Comparison of ENCODE assay signal across 23 mouse cellular contexts in the genomic region with DNA sequence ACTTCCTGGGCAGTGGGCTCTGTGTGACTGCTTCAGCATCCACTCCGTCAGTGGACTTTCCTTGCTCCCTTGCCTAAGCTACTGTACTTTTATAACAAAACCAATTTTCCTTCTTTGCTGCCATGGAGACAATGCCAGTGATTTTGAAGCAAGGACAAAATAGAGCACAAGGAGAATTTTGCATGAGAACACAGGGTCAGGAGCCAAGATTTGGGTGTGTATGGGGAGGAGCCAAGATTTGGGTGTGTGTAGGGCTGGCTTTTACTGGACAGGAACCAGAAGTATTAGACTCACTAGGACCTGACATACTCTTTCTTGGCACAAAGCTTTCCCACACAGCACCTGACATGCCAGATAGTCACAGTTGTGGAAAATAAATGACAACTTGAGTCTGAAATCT.
DNase-seq lines count a peak whose midpoint lies in the region; ATAC-seq and TF ChIP-seq lines count a peak whose summit lies in the region.
"Had no signal": no experiment of that assay in that cellular context is flagged by ENCODE, and none has a peak within 500 bp of the region (broad histone marks: within the 10 kb centered on the region; RNA-seq: fewer than 3 reads in every experiment).

No protein-coding gene starts in this region.

- H3K9ac ChIP-seq in heart, embryonic 14.5 days (ENCODE audit: low read length): no peak overlapping the region
- H3K9ac ChIP-seq: embryonic facial prominence, embryonic 12.5 days; forebrain, embryonic 12.5 days; hindbrain, embryonic 12.5 days; limb, embryonic 13.5 days; liver, embryonic 12.5 days; midbrain, embryonic 12.5 days had no signal

- no peak overlapping the region for H3K4me2 ChIP-seq in heart, embryonic 14.5 days (ENCODE audit: low read length)
- H3K4me2 ChIP-seq: embryonic facial prominence, embryonic 12.5 days; forebrain, embryonic 12.5 days; hindbrain, embryonic 12.5 days; limb, embryonic 13.5 days; liver, embryonic 12.5 days; midbrain, embryonic 12.5 days had no signal

- no peak overlapping the region for H3K4me3 ChIP-seq in heart, embryonic 14.5 days (ENCODE audit: control insufficient read depth in 1 of 2, insufficient read depth in 1 of 2, low read depth in 1 of 2, low read length in 2 of 2)
- H3K4me3 ChIP-seq in testis, adult 2 months (ENCODE audit: control insufficient read depth, low read depth, low read length): peak overlapping the region; percentile 69
- H3K4me3 ChIP-seq: embryonic facial prominence, embryonic 12.5 days; forebrain, embryonic 12.5 days; hindbrain, embryonic 12.5 days; limb, embryonic 13.5 days; liver, embryonic 12.5 days; midbrain, embryonic 12.5 days had no signal

- peak; percentile 36 for DNase-seq in gastrocnemius, adult 18-20 months (ENCODE audit: low spot score)
- DNase-seq in gastrocnemius, postnatal 4 days (ENCODE audit: low spot score in 2 of 2): no peak
- no peak for DNase-seq in heart, adult 18-20 months
- no peak for DNase-seq in testis, postnatal 10 days (ENCODE audit: low spot score)
- DNase-seq: cerebellum, adult 18-20 months; cerebellum, postnatal 14 days; gastrocnemius, postnatal 36 days; kidney, postnatal 4 days; layer of hippocampus, adult 9-11 months; lung, adult 18-20 months; lung, postnatal 14 days had no signal

- WGBS in heart, embryonic 14.5 days: 71% methylated on average over 1 of the region's 1 CpGs

- no peak for TF ChIP-seq POLR2A in testis, adult 2 months (IDR thresholded peaks at IDR 0.05; ENCODE audit: control insufficient read depth, low read depth, low read length)

- no peaks in the 10 kb centered on the region for H3K9me3 ChIP-seq in heart, embryonic 14.5 days (ENCODE audit: control insufficient read depth, low read length)
- H3K9me3 ChIP-seq: embryonic facial prominence, embryonic 12.5 days; forebrain, embryonic 12.5 days; hindbrain, embryonic 12.5 days; limb, embryonic 13.5 days; liver, embryonic 12.5 days; midbrain, embryonic 12.5 days had no signal

- no peaks in the 10 kb centered on the region for H3K36me3 ChIP-seq in heart, embryonic 14.5 days (ENCODE audit: control insufficient read depth, insufficient read depth, low read length)
- no peaks in the 10 kb centered on the region for H3K36me3 ChIP-seq in testis, adult 2 months (ENCODE audit: control insufficient read depth, insufficient read depth, low read length)
- H3K36me3 ChIP-seq: embryonic facial prominence, embryonic 12.5 days; forebrain, embryonic 12.5 days; hindbrain, embryonic 12.5 days; limb, embryonic 13.5 days; liver, embryonic 12.5 days; midbrain, embryonic 12.5 days had no signal

- no peak for TF ChIP-seq CTCF in testis, adult 2 months (IDR thresholded peaks at IDR 0.05; ENCODE audit: control insufficient read depth, insufficient read depth, insufficient replicate concordance, low read depth, low read length)

- no peak for ATAC-seq in heart, embryonic 14.5 days (ENCODE audit: insufficient number of reproducible peaks, insufficient read depth, low FRiP score, low read depth)
- no peak for ATAC-seq in erythroid progenitor cell, adult 5-6 weeks (replicated peaks; ENCODE audit: low FRiP score, poor library complexity, severe bottlenecking)
- ATAC-seq: activated CD4-positive, CD25-positive, alpha-beta regulatory T cell, adult 4 months; intestine, postnatal 0 days; liver, embryonic 12.5 days; Patski had no signal

- H3K4me1 ChIP-seq in heart, embryonic 14.5 days (ENCODE audit: control insufficient read depth in 2 of 2, insufficient read depth in 2 of 2, low read length in 2 of 2): peaks cover 22 to 28% of the 10 kb centered on the region in 2 experiments
- H3K4me1 ChIP-seq in testis, adult 2 months (ENCODE audit: control insufficient read depth, insufficient read depth, low read length): peaks cover 2% of the 10 kb centered on the region
- H3K4me1 ChIP-seq: forebrain, embryonic 12.5 days; liver, embryonic 12.5 days had no signal

- peak overlapping the region; percentile 7 to 49; a peak in 3 of 4 replicates for H3K27ac ChIP-seq in heart, embryonic 14.5 days (replicated peaks in 1 of 2; ENCODE audit: control insufficient read depth in 1 of 2, insufficient read depth in 1 of 2, low read depth in 2 of 2, low read length in 2 of 2)
- H3K27ac ChIP-seq in testis, adult 2 months (ENCODE audit: control insufficient read depth, insufficient read depth, low read depth, low read length): no peak overlapping the region
- H3K27ac ChIP-seq: embryonic facial prominence, embryonic 12.5 days; forebrain, embryonic 12.5 days; hindbrain, embryonic 12.5 days; limb, embryonic 13.5 days; liver, embryonic 12.5 days; midbrain, embryonic 12.5 days had no signal

- H3K27me3 ChIP-seq in heart, embryonic 14.5 days (ENCODE audit: control insufficient read depth, insufficient read depth, low read length): no peaks in the 10 kb centered on the region
- no peaks in the 10 kb centered on the region for H3K27me3 ChIP-seq in testis, adult 2 months (ENCODE audit: control insufficient read depth, insufficient read depth, low read length)
- H3K27me3 ChIP-seq: embryonic facial prominence, embryonic 12.5 days; forebrain, embryonic 12.5 days; hindbrain, embryonic 12.5 days; limb, embryonic 13.5 days; liver, embryonic 12.5 days; midbrain, embryonic 12.5 days had no signal
